Mouse (Mus musculus) neural tube, embryonic 10.5 days (tissue): ENCODE data around the gene Golph3.
"Not testable (repeated sequence)": the region's sequence is repeated elsewhere in the genome, so short reads cannot be mapped to it uniquely, and the experiment has no call there.

Experiments used
- DNase-seq: peaks from one replicate; pipeline ENCODE4 v3.0.0-alpha.2; 2017; ENCODE audit warnings: low spot score; ENCODE audit errors: extremely low spot score

Golph3 gene

GRCm38 (mm10) chr15:12355907-12356306 is 34.7 kb downstream of the Golph3 start:
- DNase-seq = no peak

- no peak for DNase-seq
Measured at GRCm38 (mm10) chr15:12357459-12357858, 36.2 kb downstream of the Golph3 start.

- no peak for DNase-seq
Measured at GRCm38 (mm10) chr15:12358384-12358783, 37.1 kb downstream of the Golph3 start.

GRCm38 (mm10) chr15:12360519-12361212 is 39.4 kb downstream of the Golph3 start:
- no peak for DNase-seq

- DNase-seq = no peak
Measured at GRCm38 (mm10) chr15:12362001-12362700, 40.9 kb downstream of the Golph3 start.

GRCm38 (mm10) chr15:12362701-12363040 is 41.4 kb downstream of the Golph3 start:
- no peak for DNase-seq

GRCm38 (mm10) chr15:12364096-12364495 is 42.8 kb downstream of the Golph3 start:
- DNase-seq = no peak

- no peak for DNase-seq
Measured at GRCm38 (mm10) chr15:12365416-12366071, 44.3 kb downstream of the Golph3 start.

- peak; percentile 39 for DNase-seq
Measured at GRCm38 (mm10) chr15:12366072-12366469, 44.8 kb downstream of the Golph3 start.

- DNase-seq = not testable (repeated sequence)
Measured at GRCm38 (mm10) chr15:12366580-12367305, 45.5 kb downstream of the Golph3 start.

- DNase-seq = no peak
Measured at GRCm38 (mm10) chr15:12367306-12368080, 46.2 kb downstream of the Golph3 start.

- DNase-seq = no peak
Measured at GRCm38 (mm10) chr15:12368357-12368756, 47.1 kb downstream of the Golph3 start.

GRCm38 (mm10) chr15:12368850-12369249 is 47.6 kb downstream of the Golph3 start:
- DNase-seq = no peak

GRCm38 (mm10) chr15:12370096-12370495 is 48.8 kb downstream of the Golph3 start:
- no peak for DNase-seq

GRCm38 (mm10) chr15:12371183-12371582 is 49.9 kb downstream of the Golph3 start:
- DNase-seq = peak; percentile 69

GRCm38 (mm10) chr15:12373496-12373895 is 52.2 kb downstream of the Golph3 start:
- DNase-seq = no peak

- DNase-seq = no peak
Measured at GRCm38 (mm10) chr15:12373918-12374317, 52.7 kb downstream of the Golph3 start.

GRCm38 (mm10) chr15:12374916-12375315 is 53.7 kb downstream of the Golph3 start:
- no peak for DNase-seq

GRCm38 (mm10) chr15:12375641-12376311 is 54.5 kb downstream of the Golph3 start:
- DNase-seq = peak; percentile 88

GRCm38 (mm10) chr15:12376491-12377069 is 55.3 kb downstream of the Golph3 start:
- DNase-seq = no peak
